Mouse (Mus musculus): ENCODE measurements around the gene Lsm11.

Gene Lsm11

GRCm38 (mm10) chr11:45926640-45927082 is 18.1 kb downstream of the Lsm11 start:
- peak; percentile 63 for DNase-seq

GRCm38 (mm10) chr11:45925436-45925835 is 19.3 kb downstream of the Lsm11 start:
- no peak for DNase-seq

DNA sequence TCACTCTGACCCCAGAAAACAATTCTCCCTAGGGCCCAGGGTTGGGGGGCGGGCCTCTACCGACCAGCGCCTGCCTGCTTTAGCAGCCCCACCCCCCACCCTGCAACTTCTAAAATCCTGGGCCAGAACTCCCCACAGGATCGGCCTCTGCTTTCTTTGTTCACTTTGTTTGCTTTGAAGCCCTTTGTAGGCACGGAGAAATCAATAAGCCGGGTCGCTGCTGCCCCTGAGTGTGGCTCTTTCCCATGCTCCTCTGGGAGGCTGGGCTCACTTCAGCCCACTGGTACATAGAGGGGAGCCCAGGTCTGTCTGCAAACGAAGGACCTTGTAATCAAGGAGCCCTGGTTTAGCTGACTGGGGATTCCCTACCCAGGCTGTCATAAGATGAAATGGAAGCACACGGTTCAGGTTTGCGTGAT is 23.2 kb downstream of the Lsm11 start:
- no peak for DNase-seq

DNA sequence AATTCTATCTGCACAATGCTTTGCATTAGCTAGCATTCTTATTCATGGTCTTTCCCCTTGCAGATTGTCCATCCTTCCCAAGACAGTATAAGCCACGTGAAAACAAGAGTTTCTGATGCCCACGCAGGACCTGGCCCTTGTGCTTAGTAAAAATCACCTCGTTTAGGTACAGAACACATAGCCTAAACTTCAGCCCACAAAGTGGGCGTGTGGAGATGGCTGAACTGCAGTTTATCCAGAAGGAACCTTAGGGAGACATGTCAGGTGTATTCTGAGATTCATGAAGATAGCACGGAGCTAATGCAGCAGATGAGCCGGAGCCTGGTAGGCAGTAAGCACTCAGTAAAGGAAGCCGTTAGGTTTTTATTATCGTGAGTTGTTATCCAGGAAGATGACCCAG is 23.7 kb downstream of the Lsm11 start:
- no peak for DNase-seq

GRCm38 (mm10) chr11:45918836-45919235 is 25.9 kb downstream of the Lsm11 start:
- no peak for DNase-seq

GRCm38 (mm10) chr11:45918018-45918417 is 26.7 kb downstream of the Lsm11 start:
- no peak for DNase-seq

DNA sequence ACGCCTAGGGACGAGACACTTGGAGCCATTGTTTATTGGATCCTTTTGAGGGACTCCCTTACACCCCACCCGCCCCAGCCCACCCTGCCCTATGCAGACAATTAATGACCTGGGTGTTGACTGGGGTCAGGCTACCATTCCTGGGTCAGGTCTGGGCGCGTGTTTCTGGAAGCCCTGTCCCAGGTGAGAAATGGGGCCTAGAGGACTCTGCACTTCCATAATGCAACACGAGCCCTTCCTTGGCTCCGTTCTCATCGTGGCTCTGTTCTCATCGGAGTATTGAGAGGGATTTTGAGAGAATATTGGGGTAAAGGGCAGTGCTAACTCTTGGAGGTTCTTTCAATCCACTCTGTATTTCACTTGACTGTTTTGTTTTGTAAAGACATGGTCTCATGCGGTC is 28.5 kb downstream of the Lsm11 start:
- no peak for DNase-seq

- no peak for DNase-seq
These were observed 34.0 kb downstream of the Lsm11 start for GRCm38 (mm10) chr11:45910701-45911100.

- DNase-seq: no peak
These were observed 35.8 kb downstream of the Lsm11 start for GRCm38 (mm10) chr11:45908894-45909293.

GRCm38 (mm10) chr11:45908070-45908469 is 36.7 kb downstream of the Lsm11 start:
- DNase-seq: no peak

DNA sequence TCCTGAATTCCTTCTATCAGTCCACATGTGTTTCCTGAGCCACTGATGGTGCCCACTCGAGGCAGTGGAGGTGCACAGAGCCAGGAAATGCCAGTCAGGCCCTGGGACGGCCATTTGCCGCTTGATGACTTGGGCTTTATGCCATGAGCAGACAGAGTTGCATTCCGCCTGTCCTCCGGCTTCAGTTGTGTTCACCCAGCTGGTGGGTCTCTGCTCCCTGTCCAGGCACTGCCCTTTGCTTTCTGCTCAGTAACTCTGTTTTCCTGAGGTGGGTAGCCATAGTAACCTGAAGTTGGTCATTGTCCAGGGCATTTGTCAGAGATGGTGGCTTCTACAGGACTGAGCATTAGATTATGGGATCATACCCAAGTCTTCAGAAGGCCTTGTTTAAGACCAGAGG is 37.4 kb downstream of the Lsm11 start:
- DNase-seq: no peak

DNA sequence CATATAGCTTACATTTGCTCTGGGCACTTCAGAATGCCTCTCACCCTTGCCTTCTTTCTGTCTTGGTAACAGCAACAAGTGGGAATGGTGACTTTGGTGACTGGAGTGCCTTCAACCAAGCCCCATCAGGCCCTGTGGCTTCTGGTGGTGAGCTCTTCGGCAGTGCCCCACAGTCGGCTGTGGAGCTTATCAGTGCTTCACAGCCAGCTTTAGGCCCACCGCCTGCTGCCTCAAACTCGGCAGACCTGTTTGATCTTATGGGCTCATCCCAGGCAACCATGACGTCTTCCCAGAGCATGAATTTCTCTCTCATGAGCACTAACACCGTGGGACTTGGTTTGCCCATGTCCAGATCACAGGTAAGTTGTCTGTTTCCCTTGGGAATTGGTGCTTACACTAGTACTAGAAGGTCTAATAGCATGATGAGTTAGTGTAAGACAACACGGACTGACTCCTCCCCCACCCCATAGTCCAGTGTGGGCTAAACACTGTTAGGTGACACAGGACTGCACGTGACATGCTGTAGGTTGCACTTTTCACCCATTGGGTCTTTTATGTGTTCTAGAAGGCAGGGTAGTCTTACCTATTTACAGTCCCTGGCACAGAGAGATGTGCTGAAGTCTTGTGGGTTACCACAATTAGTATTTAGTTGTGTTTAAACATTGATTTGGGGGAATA is 38.5 kb downstream of the Lsm11 start:
- no peak for DNase-seq

DNA sequence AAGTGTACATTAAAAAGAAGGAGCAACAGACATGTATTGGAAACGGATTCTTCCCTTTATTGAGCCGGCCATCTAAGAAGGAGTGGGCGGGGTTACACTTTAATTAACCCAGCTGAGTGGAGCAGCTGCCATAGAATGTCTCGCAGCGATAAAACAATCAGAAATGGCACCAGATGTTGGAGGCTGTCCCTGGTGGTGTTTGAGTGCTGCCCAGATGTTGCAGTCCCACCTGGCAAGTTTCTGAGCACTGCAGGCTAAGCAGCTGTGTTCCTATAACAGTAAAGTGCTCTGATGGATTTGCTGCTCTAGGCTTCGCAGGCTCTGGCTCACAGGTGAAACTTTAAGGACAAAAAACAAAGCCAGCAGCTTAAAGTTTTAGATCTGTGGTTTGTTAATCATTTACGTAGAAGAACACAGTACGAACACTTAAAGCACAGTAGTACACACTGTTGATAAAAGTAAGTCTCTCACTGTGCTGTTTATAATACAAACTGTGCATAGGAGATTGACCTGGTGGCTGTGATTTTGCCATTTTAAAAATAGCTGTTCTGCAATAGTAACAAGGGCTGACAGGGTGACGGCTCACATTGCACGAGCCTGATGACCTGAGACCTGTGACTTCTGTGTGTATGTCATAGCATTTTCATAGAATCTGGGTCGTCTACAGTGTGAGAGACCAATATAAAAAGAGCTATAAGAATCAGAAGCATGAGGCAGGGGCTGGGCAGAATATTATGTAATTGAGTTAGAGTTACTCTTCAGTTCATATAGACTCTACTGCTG is 44.3 kb downstream of the Lsm11 start:
- no peak for DNase-seq

DNA sequence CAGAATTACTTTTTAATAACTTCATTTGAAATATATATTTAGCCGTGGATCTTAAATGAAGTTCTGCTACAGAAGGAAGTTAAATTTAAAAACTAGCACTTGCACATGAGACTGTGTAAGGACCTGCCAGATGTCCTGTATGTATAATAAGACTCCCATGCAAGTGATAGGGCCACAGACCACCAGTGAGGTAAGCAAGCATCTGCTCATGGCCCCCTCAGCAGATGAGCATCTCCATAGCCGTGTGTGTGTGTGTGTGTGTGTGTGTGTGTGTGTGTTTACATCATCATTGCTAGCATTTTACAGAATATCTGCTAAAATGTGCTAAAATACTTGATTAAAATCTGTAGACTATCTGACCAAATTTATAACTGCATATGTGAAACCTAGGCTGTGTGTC is 47.3 kb downstream of the Lsm11 start:
- DNase-seq: peak; percentile 26

GRCm38 (mm10) chr11:45892861-45893360 is 51.8 kb downstream of the Lsm11 start:
- DNase-seq: no peak

DNA sequence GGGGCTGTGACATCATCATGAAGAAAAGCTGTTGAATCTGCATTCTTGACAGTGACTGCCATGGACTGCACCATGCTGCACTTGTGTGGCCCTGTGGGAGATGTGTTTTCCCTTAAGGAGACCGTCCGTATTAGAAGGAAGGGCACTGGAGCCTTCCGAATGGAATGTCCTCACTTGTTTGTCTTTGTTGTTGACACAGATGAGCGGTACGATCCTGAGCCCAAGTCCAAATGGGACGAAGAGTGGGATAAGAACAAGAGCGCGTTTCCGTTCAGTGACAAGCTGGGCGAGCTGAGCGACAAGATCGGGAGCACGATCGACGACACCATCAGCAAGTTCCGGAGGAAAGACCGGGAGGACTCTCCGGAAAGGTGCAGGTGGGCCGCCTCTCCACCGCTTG is 54.3 kb downstream of the Lsm11 start:
- no peak for DNase-seq

DNA sequence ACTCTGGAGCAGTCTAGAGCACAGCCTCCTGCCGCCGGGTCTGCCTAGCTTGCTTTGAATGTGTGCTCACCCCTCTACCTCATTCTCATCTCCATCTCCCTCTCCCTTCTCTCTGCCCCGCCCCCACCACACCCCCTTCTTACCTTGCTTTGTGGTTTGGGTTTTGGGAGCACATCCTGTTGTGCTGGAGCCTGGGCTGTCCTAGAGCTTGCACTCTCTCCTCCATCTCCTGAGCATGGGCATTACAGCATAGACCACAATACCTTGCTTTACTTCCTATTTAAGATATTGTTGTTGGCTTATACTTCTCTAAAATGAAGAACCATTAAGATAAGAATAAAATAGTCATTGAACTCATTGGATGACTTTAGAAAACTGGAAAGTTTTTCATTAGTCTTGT is 54.8 kb downstream of the Lsm11 start:
- DNase-seq: no peak

DNA sequence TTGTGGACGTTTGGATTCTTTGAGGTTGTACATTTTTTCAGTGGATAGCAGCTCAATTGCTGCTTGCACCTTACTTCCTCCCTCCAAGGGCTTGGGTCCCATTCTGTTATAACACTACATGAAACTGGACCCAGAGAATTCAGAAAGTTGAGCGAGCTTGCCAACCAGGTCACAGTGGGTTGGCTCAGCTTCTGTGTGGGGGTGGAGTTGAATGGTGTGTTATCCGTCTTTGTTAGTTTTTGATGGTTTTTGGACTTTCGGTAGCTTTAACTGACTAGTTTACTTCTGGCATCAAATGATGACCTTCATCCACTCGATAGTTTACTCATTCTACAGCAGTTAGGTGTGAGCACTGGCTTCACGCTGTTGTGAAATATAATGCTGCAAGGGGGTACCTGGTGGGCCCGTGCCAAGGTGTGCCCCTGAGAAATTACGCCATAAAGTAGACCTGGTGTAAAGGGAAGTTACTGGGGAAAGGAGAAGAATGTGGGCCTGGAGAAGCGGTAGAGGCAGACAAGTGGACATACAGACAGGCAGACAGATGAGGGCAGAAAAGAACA is 56.2 kb downstream of the Lsm11 start:
- no peak for DNase-seq

GRCm38 (mm10) chr11:45886596-45886995 is 58.1 kb downstream of the Lsm11 start:
- no peak for DNase-seq

- no peak for DNase-seq
These were observed 59.0 kb downstream of the Lsm11 start for GRCm38 (mm10) chr11:45885606-45886230.

DNA sequence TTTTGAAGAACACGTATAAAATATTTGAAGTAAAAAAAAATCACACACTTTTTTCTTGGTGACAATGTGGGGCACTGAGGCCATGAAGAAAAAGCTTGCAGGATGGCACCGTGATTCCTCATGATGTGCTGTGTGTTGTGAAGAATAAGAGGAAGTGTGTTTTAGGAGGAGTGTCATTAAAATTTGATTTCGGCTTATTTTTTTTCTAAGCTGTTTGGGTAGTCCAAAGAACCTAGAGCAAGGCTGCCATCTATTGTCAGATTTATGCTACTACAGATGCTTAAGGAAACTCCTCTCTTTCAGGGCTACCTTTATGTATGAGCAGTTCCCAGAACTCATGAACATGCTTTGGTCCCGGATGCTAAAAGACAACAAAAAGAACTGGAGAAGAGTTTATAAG is 60.7 kb downstream of the Lsm11 start:
- no peak for DNase-seq

DNA sequence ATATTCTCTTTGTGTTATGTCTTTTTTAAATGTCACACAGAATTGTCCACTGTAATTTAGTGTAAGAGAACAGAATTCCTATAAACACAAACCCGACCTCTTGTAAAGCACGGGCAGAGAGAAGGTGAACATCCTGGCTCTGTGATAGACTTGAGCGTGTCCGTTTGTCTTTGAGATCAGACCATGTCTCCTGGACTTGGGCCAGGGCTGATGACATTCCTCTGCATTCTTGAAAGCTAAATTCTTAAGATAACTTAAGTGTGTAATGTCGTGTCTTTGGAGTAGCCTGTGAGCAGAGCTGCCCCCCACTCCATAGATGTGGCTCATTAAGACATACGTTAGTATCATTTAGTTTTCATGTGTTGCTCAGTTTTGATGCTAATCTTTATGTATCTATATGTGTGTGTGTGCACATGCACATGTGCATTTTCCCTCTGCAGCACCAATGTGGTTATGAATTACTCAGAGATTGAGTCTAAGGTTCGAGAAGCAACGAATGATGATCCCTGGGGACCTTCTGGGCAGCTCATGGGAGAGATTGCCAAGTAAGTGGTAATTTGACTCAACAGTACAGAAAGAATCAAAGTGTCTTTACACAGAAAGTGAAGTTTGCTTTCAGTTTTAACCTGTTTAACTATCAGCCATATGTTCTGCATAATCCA is 61.3 kb downstream of the Lsm11 start:
- no peak for DNase-seq

- DNase-seq: no peak
These were observed 63.1 kb downstream of the Lsm11 start for GRCm38 (mm10) chr11:45881683-45882068.

Measured in right cerebral cortex, postnatal 14 days (tissue).